Mouse (Mus musculus): ENCODE measurements around the gene Cfhr2. TPM values are rescaled to one million over a fixed set of nuclear protein-coding genes. Genes with fewer than 3 reads are reported as not detected.
"Not testable (repeated sequence)": the region's sequence is repeated elsewhere in the genome, so short reads cannot be mapped to it uniquely, and the experiment has no call there.

Cfhr2 gene
- polyA plus RNA-seq (2015; fragmentation: Nextera tagmentation; extraction: Ambion mirVana): not detected in 2 replicates

GRCm38 (mm10) chr1:139858548-139858947, at the start of gene Cfhr2:
Gene Cfhr2 (minus strand): TSS chr1:139858702.
- DNase-seq (ENCODE audit: low spot score): no peak

DNA sequence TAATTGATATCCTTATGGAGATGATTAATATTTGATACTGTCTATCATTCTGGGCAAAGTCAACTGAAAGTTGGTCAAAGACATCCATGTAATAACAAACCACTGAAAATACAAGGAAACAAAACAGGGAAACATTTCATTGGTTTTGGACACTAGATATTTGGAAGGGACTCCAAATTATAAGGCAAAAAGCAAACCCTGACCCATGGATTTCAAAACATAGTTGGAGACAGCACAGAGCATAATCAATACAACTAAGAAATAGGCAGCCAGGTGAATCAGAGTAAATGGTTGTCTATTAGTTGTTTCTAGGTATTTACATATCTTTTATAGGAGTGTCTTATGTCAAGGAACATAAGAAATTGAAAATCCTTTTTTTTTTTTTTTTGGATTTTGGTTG, 5.2 kb upstream of the Cfhr2 start:
- no peak for DNase-seq (ENCODE audit: low spot score)

GRCm38 (mm10) chr1:139860176-139860575, 1.7 kb upstream of the Cfhr2 start:
- no peak for DNase-seq (ENCODE audit: low spot score)

GRCm38 (mm10) chr1:139839699-139840098, 18.8 kb downstream of the Cfhr2 start:
- DNase-seq (ENCODE audit: low spot score): no peak

DNA sequence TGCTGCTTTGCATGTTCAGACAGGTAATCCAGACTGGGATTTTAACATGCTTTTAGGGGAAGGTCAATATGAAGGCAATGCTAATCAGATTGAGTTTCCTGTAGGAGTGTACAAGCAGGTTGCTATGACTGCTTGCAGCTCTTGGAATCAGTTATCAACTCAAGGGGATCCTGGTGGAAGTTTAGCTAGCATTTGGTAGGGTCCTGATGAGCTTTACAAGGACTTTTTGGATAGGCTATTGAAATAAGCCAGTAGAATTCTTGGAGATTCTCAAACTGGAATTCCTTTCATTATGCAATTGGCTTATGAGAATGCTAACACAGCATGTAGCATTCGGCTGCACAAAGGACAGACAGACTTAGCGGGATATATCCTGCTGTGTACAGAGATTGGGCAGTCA, 19.2 kb downstream of the Cfhr2 start:
- DNase-seq (ENCODE audit: low spot score): no peak

DNA sequence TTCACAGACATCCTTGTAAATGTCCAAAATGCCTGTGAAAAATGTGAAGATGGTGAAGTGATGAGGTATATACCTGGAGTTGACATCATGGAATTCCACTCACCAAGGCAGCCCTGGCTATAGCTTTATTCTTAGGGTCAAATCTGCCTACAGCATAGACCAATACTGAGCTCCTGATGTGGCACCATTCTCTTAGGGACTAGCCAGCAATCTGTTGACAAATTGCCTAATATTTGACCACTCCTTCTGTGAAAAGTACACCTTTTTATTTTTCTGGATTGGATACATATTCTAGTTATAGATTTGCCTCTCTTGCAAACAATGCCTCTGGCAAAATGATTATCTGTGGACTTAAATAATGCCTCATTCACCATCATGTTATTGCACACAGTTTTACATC, 49.9 kb downstream of the Cfhr2 start:
- no peak for DNase-seq (ENCODE audit: low spot score)

- no peak for DNase-seq (ENCODE audit: low spot score)
Observed at GRCm38 (mm10) chr1:139781143-139781542, 77.4 kb downstream of the Cfhr2 start, which contains the start of gene Gm4788. Gene Gm4788 (minus strand): TSS chr1:139781243.

DNA sequence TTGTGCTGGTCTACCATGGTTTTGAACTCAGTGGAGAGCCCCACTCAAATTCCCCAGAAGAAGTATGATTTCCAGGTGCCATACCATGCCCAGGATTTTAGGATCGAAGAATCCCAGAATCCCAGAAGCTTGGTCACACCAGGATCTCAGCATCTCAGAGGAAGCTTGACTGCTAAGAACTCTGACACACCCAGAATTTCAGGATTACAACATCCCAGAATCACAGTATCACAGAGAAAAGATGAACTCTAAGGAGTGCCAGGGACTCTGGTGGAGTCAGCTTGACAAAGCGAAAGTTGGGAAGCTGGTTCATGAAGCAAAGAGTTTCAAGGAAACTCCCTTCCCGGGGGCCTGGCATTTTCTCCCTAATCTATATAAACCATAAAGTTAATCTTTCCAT, 88.6 kb downstream of the Cfhr2 start:
- DNase-seq (ENCODE audit: low spot score): not testable (repeated sequence)

Other genes starting within 250 kb of the Cfhr2 start
- not detected in 2 replicates for gene Gm4788, start 77.5 kb downstream of the Cfhr2 start, polyA plus RNA-seq (2015; fragmentation: Nextera tagmentation; extraction: Ambion mirVana)